Mouse (Mus musculus) thymus, postnatal 10 days (tissue): Measurements from ENCODE around the gene Fam13a.

Experiments used
- DNase-seq, 2 experiments: peaks; one replicate each; pipeline ENCODE4 v3.0.0; 2021; ENCODE audit warnings: low spot score in 2 of 2

Gene Fam13a

DNA sequence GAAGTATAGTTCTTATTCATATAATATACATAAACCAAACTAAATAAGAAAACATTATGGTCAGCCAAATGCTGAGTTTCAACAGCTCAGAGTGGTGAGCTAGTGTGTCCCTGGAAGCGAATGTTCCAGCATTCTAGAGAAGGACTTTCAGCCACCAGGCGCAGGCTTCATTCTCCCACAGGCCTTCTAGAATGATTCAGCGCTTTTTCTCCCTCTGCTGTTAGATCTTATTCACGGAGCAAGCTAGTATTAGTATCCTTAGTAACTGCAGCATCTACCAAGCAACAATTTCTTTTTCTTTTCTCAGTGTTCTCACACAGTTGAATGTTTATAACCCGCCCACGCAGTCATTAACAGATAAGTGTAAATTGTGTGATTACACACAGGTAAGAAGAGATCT lies 142.1 kb downstream of the Fam13a start:
- DNase-seq, result no peak
